Mouse (Mus musculus) ES-E14 (cell line): ENCODE data around the gene Trim54. TPM values are rescaled to one million over a fixed set of nuclear protein-coding genes. Genes with fewer than 3 reads are reported as not detected.

ENCODE experiments used
- DNase-seq: peaks from one replicate; pipeline ENCODE4 v3.0.0-alpha.2; 2013; ENCODE audit warnings: low read depth, low spot score
- H3K27ac ChIP-seq: 2 replicates; pipeline ENCODE4 v1.5.1; 2012; ENCODE audit warnings: low read depth, mild to moderate bottlenecking, low read length, moderate library complexity, mixed read lengths; ENCODE audit not compliant: poor library complexity, insufficient read depth, severe bottlenecking
- H3K36me3 ChIP-seq: 2 replicates; pipeline ENCODE4 v1.6.1; 2012; ENCODE audit warnings: mild to moderate bottlenecking, low read length, moderate library complexity, mixed read lengths; ENCODE audit not compliant: control insufficient read depth, poor library complexity, insufficient read depth, severe bottlenecking
- H3K4me1 ChIP-seq, 2 experiments: fragments of 150-350 bp in 1 of 2; sonication (generic) in 1 of 2; 2 replicates each; pipeline ENCODE4 v1.6.1; 2012; ENCODE audit warnings: low read length in 2 of 2, mild to moderate bottlenecking in 1 of 2, mixed read lengths in 1 of 2; ENCODE audit not compliant: control insufficient read depth in 2 of 2, insufficient read depth in 2 of 2, poor library complexity in 1 of 2
- H3K4me3 ChIP-seq, 2 experiments: fragments of 150-350 bp in 1 of 2; sonication (generic) in 1 of 2; 2 replicates each; pipeline ENCODE4 v1.5.1; 2012; ENCODE audit warnings: low read length in 2 of 2, low read depth in 1 of 2, mild to moderate bottlenecking in 1 of 2, mixed read lengths in 1 of 2; ENCODE audit not compliant: insufficient read depth in 1 of 2, poor library complexity in 1 of 2, severe bottlenecking in 1 of 2
- H3K9ac ChIP-seq: 2 replicates; pipeline ENCODE4 v1.6.1; 2012; ENCODE audit warnings: low read depth, mild to moderate bottlenecking, low read length, mixed read lengths; ENCODE audit not compliant: poor library complexity, insufficient read depth, severe bottlenecking
- H3K9me3 ChIP-seq: fragments of 150-350 bp; sonication (generic); 2 replicates; pipeline ENCODE4 v1.6.1; 2012; ENCODE audit warnings: low read depth, mild to moderate bottlenecking, low read length; ENCODE audit not compliant: control insufficient read depth, insufficient read depth
- CHD2 ChIP-seq: IDR thresholded peaks from 2 replicates; pipeline ENCODE4 v1.6.1; 2014; ENCODE audit warnings: mild to moderate bottlenecking, low read depth, low read length, inconsistent platforms
- HCFC1 ChIP-seq: IDR thresholded peaks from 2 replicates; pipeline ENCODE4 v1.6.1; 2012; ENCODE audit warnings: low read length, inconsistent platforms, borderline replicate concordance; ENCODE audit not compliant: insufficient read depth
- MAFK ChIP-seq: IDR thresholded peaks from 2 replicates; pipeline ENCODE4 v1.6.1; 2014; ENCODE audit warnings: mild to moderate bottlenecking, low read depth, low read length, inconsistent platforms; ENCODE audit not compliant: insufficient read depth
- ZC3H11A ChIP-seq: IDR thresholded peaks from 2 replicates; pipeline ENCODE4 v1.6.1; 2012; ENCODE audit warnings: low read depth, mild to moderate bottlenecking, inconsistent platforms, low read length, borderline replicate concordance
- ZNF384 ChIP-seq: IDR thresholded peaks from 2 replicates; pipeline ENCODE4 v1.6.1; 2012; ENCODE audit warnings: low read depth, low read length, inconsistent platforms
- in situ Hi-C, 2 experiments: fragments of 600-800 bp; cut with MboI; formaldehyde crosslinking; loops; one replicate each; pipeline ENCODE4 v1.15.1; 2025; ENCODE audit warnings: low sequenced_read_pairs in 2 of 2, inconsistent platforms in 1 of 2; ENCODE audit not compliant: unreplicated experiment in 2 of 2
- total RNA-seq: library from RNA; depleted of rRNA; stranded (reverse); fragments of 300-350 nt; gene quantifications from 2 replicates; pipeline ENCODE4 v1.2.3, GENCODE M21; 2012

The Trim54 gene
- total RNA-seq, 1 experiment = 2.3 TPM

DNA sequence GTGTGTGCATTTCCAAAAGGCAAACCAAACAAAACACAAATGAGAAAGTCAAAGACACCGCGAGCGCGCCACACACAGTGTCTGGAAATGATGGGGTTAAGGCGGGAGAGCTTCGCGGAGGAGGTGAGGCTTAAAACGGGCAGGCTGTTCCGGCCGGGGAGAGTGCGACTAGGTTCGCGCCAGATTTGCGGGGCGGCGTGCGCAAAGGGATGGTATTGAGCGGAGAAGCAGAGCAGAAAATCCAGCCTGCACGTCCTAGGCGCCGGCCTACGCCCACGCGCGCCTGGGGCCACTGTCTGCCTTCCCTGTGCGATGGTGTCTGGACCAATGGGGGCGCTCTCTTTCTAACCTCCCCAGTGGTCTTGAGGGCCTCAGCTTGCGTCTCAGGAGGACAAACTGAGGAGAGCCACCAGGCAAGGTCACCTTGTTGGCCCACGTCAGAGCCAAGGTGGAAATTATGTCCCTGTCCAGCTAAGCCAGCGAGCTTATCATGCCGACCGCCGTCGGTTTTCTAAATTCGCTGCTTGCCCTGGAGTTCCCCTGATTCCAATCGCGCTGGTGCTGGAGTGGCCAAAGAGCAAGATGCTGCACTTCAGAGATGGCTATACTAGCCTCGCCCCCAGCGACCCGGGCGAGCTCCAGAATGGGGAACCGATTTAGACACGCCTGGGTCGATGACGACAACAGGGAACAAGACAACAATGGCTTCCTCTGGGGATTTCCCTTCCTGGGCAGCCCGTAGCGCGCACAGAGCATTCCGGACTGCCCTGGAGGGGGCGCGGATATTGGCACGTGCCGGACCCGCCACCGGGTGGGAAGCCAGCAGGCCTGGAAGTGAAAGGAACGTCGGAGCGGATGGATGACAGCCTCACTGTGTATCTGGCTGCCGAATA lies 21.5 kb upstream of the Trim54 start:
- Histone ChIP-seq H3K36me3 (no peaks in the 10 kb centered on the region), H3K4me3 (peak overlapping the region; percentile 71 to 92), H3K27ac (no peak overlapping the region), H3K9ac (peak overlapping the region; percentile 36), H3K9me3 (no peaks in the 10 kb centered on the region), H3K4me1 (peaks cover 2 to 6% of the 10 kb centered on the region in 2 experiments; a peak in 2 of 4 replicates)
- TF ChIP-seq MAFK (no peak), CHD2 (no peak), ZNF384 (no peak), ZC3H11A (no peak), HCFC1 (no peak)
- in situ Hi-C loops = no loop called here
- no peak for DNase-seq

DNA sequence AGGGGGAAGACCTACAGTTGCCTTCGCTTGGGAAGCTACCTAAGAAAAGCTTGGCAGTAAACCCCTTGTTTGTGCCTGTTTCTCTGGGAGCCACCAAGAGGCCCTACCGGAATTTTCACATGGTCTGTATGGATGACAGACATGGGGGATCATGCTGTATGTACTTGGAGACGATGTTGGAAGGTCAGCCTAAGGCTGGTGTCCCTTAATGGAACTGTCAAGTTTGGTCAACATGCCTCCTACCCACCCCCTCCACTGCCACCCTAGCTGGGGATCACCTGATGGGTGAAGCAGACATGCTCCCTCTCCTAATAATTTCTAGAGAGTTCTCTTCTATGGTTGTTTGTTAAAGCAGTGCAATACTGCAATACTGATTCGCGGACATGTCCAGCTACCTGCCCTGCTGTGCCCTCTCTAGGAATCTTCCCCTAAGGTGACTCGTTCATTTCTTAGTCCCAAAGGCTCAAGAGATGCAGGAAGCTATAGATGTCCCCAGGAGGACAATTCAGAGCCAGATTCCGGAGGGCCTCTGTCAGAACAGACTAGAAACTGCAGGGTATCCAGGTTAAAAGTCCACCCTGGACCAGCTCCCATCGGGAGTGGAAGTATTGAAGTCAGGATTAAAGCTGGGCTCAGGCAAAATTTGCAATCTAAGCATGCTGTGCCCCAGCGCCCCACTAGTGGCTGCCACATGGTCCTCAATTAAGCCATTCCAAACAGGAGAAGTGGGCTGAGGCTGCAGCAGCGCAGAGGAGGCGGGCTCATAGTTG lies 20.6 kb upstream of the Trim54 start:
- in situ Hi-C loops = no loop called here
- H3K4me3 ChIP-seq = peak overlapping the region; percentile 71 to 92; a peak in 1 of 4 replicates
- no peaks in the 10 kb centered on the region for H3K9me3 ChIP-seq
- no peak overlapping the region for H3K9ac ChIP-seq
- no peak for DNase-seq
- no peaks in the 10 kb centered on the region for H3K36me3 ChIP-seq
- H3K27ac ChIP-seq = no peak overlapping the region
- H3K4me1 ChIP-seq = peaks cover 2 to 6% of the 10 kb centered on the region in 2 experiments; a peak in 2 of 4 replicates
- TF ChIP-seq MAFK = no peak
- TF ChIP-seq CHD2 = no peak
- TF ChIP-seq HCFC1 = no peak
- TF ChIP-seq ZNF384 = no peak
- no peak for TF ChIP-seq ZC3H11A

GRCm38 (mm10) chr5:31105814-31106335 lies 10.6 kb upstream of the Trim54 start, which contains the start of gene Dnajc5g:
TSS of gene Dnajc5g (plus strand) at chr5:31106285.
- in situ Hi-C loops = no loop called here
- Histone ChIP-seq H3K9ac (no peak within 1 kb of the TSS), H3K9me3 (no peaks in the 10 kb centered on the region), H3K4me1 (no peaks in the 10 kb centered on the region), H3K27ac (no peak within 1 kb of the TSS), H3K36me3 (no peaks in the 10 kb centered on the region), H3K4me3 (no peak within 1 kb of the TSS)
- TF ChIP-seq MAFK = no peak
- TF ChIP-seq ZC3H11A = no peak
- no peak for DNase-seq

DNA sequence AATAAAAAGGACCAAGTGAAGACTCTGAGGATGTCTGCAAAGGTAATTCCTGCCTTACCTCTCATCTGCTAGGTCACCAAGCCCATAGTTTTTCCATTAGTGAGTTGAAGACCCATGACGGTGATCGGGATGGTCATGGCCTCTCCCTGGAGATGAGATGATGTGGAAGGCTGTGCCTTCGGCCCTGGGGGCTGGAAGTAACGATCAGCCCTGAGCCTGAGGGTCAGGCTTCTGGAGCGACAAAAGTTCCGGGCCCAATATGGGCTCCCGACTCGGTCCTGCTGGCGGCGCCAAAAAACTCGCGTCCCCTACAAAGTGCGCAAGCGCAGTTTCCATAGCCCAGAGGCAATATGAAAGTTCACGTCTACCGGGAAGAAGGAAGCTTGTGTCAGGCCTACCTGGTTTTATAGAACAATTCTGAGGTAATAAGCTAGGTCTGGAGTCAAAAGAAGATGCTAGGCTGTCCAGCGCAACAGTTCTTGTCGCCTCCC lies 8.5 kb upstream of the Trim54 start, which contains the start of gene Slc30a3:
Gene Slc30a3, minus strand, starts transcription at position 238 of the 491 bp plus-strand sequence.
- 0 out of 4 replicates have a peak within 1 kb of the TSS, but pooled peaks of 1 of the 2 experiments have one; percentile 25 for H3K4me3 ChIP-seq
- H3K27ac ChIP-seq = no peak within 1 kb of the TSS
- no peaks in the 10 kb centered on the region for H3K36me3 ChIP-seq
- no peak within 1 kb of the TSS for H3K9ac ChIP-seq
- no peaks in the 10 kb centered on the region for H3K9me3 ChIP-seq
- no peaks in the 10 kb centered on the region for H3K4me1 ChIP-seq
- DNase-seq = no peak
- in situ Hi-C loops = no loop called here
- TF ChIP-seq MAFK = no peak
- no peak for TF ChIP-seq ZNF384
- no peak for TF ChIP-seq HCFC1
- TF ChIP-seq CHD2 = no peak
- no peak for TF ChIP-seq ZC3H11A
